Mouse (Mus musculus) forebrain, embryonic 11.5 days (tissue): ENCODE results near the gene Gm20388. TPM values are rescaled to one million over a fixed set of nuclear protein-coding genes. Genes with fewer than 3 reads are reported as not detected.

Experiments
- ATAC-seq: fragments of 200-750 bp; cut with Nextera tagmentation; replicated peaks from 2 replicates; pipeline ENCODE4 v1.8.0; 2017; ENCODE audit warnings: moderate TSS enrichment; ENCODE audit not compliant: low FRiP score
- DNase-seq: peaks from one replicate; pipeline ENCODE4 v3.0.0-alpha.2; 2017; ENCODE audit warnings: low spot score
- H3K27ac ChIP-seq: fragments of 300-500 bp; sonication (generic); 2 replicates; pipeline ENCODE4 v1.5.1; 2014; ENCODE audit warnings: low read depth, low read length
- H3K27me3 ChIP-seq: fragments of 300-500 bp; sonication (generic); 2 replicates; pipeline ENCODE4 v1.6.1; 2014; ENCODE audit warnings: mild to moderate bottlenecking, low read length, mixed read lengths; ENCODE audit not compliant: control insufficient read depth, insufficient read depth
- H3K36me3 ChIP-seq: fragments of 300-500 bp; sonication (generic); 2 replicates; pipeline ENCODE4 v1.6.1; 2014; ENCODE audit warnings: mild to moderate bottlenecking, low read length, moderate library complexity, mixed read lengths; ENCODE audit not compliant: control insufficient read depth, insufficient read depth
- H3K4me1 ChIP-seq: fragments of 300-500 bp; sonication (generic); replicated peaks from 2 replicates; pipeline ENCODE4 v1.6.1; 2014; ENCODE audit warnings: low read length, mixed read lengths; ENCODE audit not compliant: control insufficient read depth, insufficient read depth
- H3K4me2 ChIP-seq: fragments of 300-500 bp; sonication (generic); 2 replicates; pipeline ENCODE4 v1.6.1; 2014; ENCODE audit warnings: low read depth, mild to moderate bottlenecking, low read length, moderate library complexity, mixed read lengths; ENCODE audit not compliant: severe bottlenecking
- H3K4me3 ChIP-seq: fragments of 300-500 bp; sonication (generic); 2 replicates; pipeline ENCODE4 v1.5.1; 2014; ENCODE audit warnings: low read depth, low read length
- H3K9ac ChIP-seq: fragments of 300-500 bp; sonication (generic); 2 replicates; pipeline ENCODE4 v1.6.1; 2014; ENCODE audit warnings: low read length
- H3K9me3 ChIP-seq: fragments of 300-500 bp; sonication (generic); 2 replicates; pipeline ENCODE4 v1.6.1; 2016; ENCODE audit warnings: low read length, mixed read lengths; ENCODE audit not compliant: control insufficient read depth
- WGBS: fragments of 180-500 bp; shearing (Covaris S2); extraction: QIAGEN DNeasy Blood & Tissue Kit; methylation state at CpG from one replicate; pipeline ENCODE4 v1.1.7; 2014; 5-methylcytosine and 5-hydroxymethylcytosine counted together
- polyA plus RNA-seq: library from polyadenylated mRNA; unstranded; fragments of >200 nt; fragmentation: Nextera tagmentation; extraction: Ambion mirVana; gene quantifications from 2 replicates; pipeline ENCODE4 v1.2.1, GENCODE M21; 2014

Gm20388 gene
- polyA plus RNA-seq, 1 experiment from 2014 or later = not detected

GRCm38 (mm10) chr8:121695585-121696184, 1785.0 kb downstream of the Gm20388 start:
- H3K4me2 ChIP-seq = no peak overlapping the region
- ATAC-seq (no peak), DNase-seq (no peak)
- no peaks in the 10 kb centered on the region for H3K27me3 ChIP-seq
- H3K4me1 ChIP-seq = peaks cover 11% of the 10 kb centered on the region
- no peak overlapping the region for H3K9ac ChIP-seq
- H3K4me3 ChIP-seq = no peak overlapping the region
- no peak overlapping the region for H3K27ac ChIP-seq
- 84% methylated on average over 6 of the region's 6 CpGs for WGBS
- no peaks in the 10 kb centered on the region for H3K36me3 ChIP-seq
- H3K9me3 ChIP-seq = no peaks in the 10 kb centered on the region

GRCm38 (mm10) chr8:121697735-121698614, 1787.3 kb downstream of the Gm20388 start:
- ATAC-seq (peak; percentile 55), DNase-seq (peak; percentile 60)
- Histone ChIP-seq H3K9me3 (no peaks in the 10 kb centered on the region), H3K4me3 (no peak overlapping the region), H3K4me2 (peak overlapping the region; percentile 42), H3K27me3 (no peaks in the 10 kb centered on the region), H3K36me3 (no peaks in the 10 kb centered on the region), H3K27ac (peak overlapping the region; percentile 4; the same call in 1 of the 2 replicates), H3K4me1 (peaks cover 11% of the 10 kb centered on the region), H3K9ac (peak overlapping the region; percentile 16; the same call in 1 of the 2 replicates)
- under 1% methylated on average over 17 of the region's 17 CpGs for WGBS

- Histone ChIP-seq H3K9ac (peak overlapping the region; percentile 16; the same call in 1 of the 2 replicates), H3K27ac (no peak overlapping the region), H3K4me1 (peaks cover 11% of the 10 kb centered on the region), H3K27me3 (no peaks in the 10 kb centered on the region), H3K36me3 (no peaks in the 10 kb centered on the region), H3K4me3 (no peak overlapping the region), H3K4me2 (peak overlapping the region; percentile 42), H3K9me3 (no peaks in the 10 kb centered on the region)
- ATAC-seq = peak; percentile 62
- DNase-seq = no peak
- WGBS = 7% methylated on average over 9 of the region's 9 CpGs
These were observed 1788.0 kb downstream of the Gm20388 start for GRCm38 (mm10) chr8:121698615-121699101.

GRCm38 (mm10) chr8:121699936-121700335, 1789.3 kb downstream of the Gm20388 start:
- no peak overlapping the region for H3K4me3 ChIP-seq
- H3K27me3 ChIP-seq = no peaks in the 10 kb centered on the region
- no peaks in the 10 kb centered on the region for H3K9me3 ChIP-seq
- H3K4me2 ChIP-seq = no peak overlapping the region
- WGBS = 91% methylated on average over 2 of the region's 2 CpGs
- DNase-seq (no peak), ATAC-seq (no peak)
- H3K36me3 ChIP-seq = no peaks in the 10 kb centered on the region
- no peak overlapping the region for H3K9ac ChIP-seq
- peaks cover 11% of the 10 kb centered on the region for H3K4me1 ChIP-seq
- H3K27ac ChIP-seq = no peak overlapping the region

GRCm38 (mm10) chr8:121705174-121705573, 1794.5 kb downstream of the Gm20388 start:
- Histone ChIP-seq H3K27me3 (no peaks in the 10 kb centered on the region), H3K27ac (no peak overlapping the region), H3K9me3 (no peaks in the 10 kb centered on the region), H3K4me1 (no peaks in the 10 kb centered on the region), H3K4me3 (no peak overlapping the region), H3K36me3 (no peaks in the 10 kb centered on the region), H3K9ac (no peak overlapping the region), H3K4me2 (no peak overlapping the region)
- DNase-seq (no peak), ATAC-seq (no peak)
- 75% methylated on average over 3 of the region's 3 CpGs for WGBS

- Histone ChIP-seq H3K4me3 (no peak overlapping the region), H3K27me3 (no peaks in the 10 kb centered on the region), H3K4me1 (no peaks in the 10 kb centered on the region), H3K27ac (no peak overlapping the region), H3K9me3 (no peaks in the 10 kb centered on the region), H3K36me3 (no peaks in the 10 kb centered on the region), H3K9ac (no peak overlapping the region), H3K4me2 (no peak overlapping the region)
- DNase-seq (no peak), ATAC-seq (no peak)
- 92% methylated on average over 11 of the region's 11 CpGs for WGBS
These were observed 1796.3 kb downstream of the Gm20388 start for GRCm38 (mm10) chr8:121706956-121707355.

- no peak overlapping the region for H3K9ac ChIP-seq
- H3K4me3 ChIP-seq = no peak overlapping the region
- no peak overlapping the region for H3K4me2 ChIP-seq
- DNase-seq (no peak), ATAC-seq (no peak)
- no peak overlapping the region for H3K27ac ChIP-seq
- no peaks in the 10 kb centered on the region for H3K27me3 ChIP-seq
- 55% methylated on average over 6 of the region's 6 CpGs for WGBS
- H3K9me3 ChIP-seq = no peaks in the 10 kb centered on the region
- H3K4me1 ChIP-seq = no peaks in the 10 kb centered on the region
- H3K36me3 ChIP-seq = no peaks in the 10 kb centered on the region
These were observed 1797.8 kb downstream of the Gm20388 start for GRCm38 (mm10) chr8:121708406-121708805.

GRCm38 (mm10) chr8:121717502-121717901, 1806.9 kb downstream of the Gm20388 start:
- DNase-seq (no peak), ATAC-seq (0 out of 2 replicates have a peak, but pooled peaks have one; percentile 52)
- Histone ChIP-seq H3K36me3 (no peaks in the 10 kb centered on the region), H3K4me2 (peak overlapping the region; percentile 34), H3K9me3 (no peaks in the 10 kb centered on the region), H3K4me3 (no peak overlapping the region), H3K9ac (peak overlapping the region; percentile 8; the same call in 1 of the 2 replicates), H3K4me1 (0 out of 2 replicates have a peak, but pooled peaks cover 3% of the 10 kb centered on the region), H3K27ac (no peak overlapping the region), H3K27me3 (no peaks in the 10 kb centered on the region)
- 53% methylated on average over 14 of the region's 14 CpGs for WGBS
